Mouse (Mus musculus) embryonic facial prominence, embryonic 13.5 days (tissue): ENCODE measurements around the gene Ccdc28b. TPM values are rescaled to one million over a fixed set of nuclear protein-coding genes. Genes with fewer than 3 reads are reported as not detected.

Source experiments
- ATAC-seq: fragments of 200-750 bp; cut with Nextera tagmentation; 2 replicates; pipeline ENCODE4 v1.8.0; 2017; ENCODE audit warnings: low read depth; ENCODE audit not compliant: insufficient number of reproducible peaks, insufficient read depth, low FRiP score, low TSS enrichment
- H3K27ac ChIP-seq: fragments of 300-500 bp; sonication (generic); 2 replicates; pipeline ENCODE4 v1.5.1; 2015; ENCODE audit warnings: moderate library complexity, mild to moderate bottlenecking, inconsistent platforms
- H3K27me3 ChIP-seq: fragments of 300-500 bp; sonication (generic); 2 replicates; pipeline ENCODE4 v1.6.1; 2015; ENCODE audit warnings: mild to moderate bottlenecking, inconsistent platforms
- H3K36me3 ChIP-seq: fragments of 300-500 bp; sonication (generic); 2 replicates; pipeline ENCODE4 v1.6.1; 2015; ENCODE audit warnings: mild to moderate bottlenecking, inconsistent platforms
- H3K4me1 ChIP-seq: fragments of 300-500 bp; sonication (generic); 2 replicates; pipeline ENCODE4 v1.6.1; 2015; ENCODE audit warnings: inconsistent platforms
- H3K4me2 ChIP-seq: fragments of 300-500 bp; sonication (generic); 2 replicates; pipeline ENCODE4 v1.6.1; 2015; ENCODE audit warnings: moderate library complexity, mild to moderate bottlenecking, inconsistent platforms
- H3K4me3 ChIP-seq: fragments of 300-500 bp; sonication (generic); 2 replicates; pipeline ENCODE4 v1.5.1; 2015; ENCODE audit warnings: mild to moderate bottlenecking, inconsistent platforms
- H3K9ac ChIP-seq: fragments of 300-500 bp; sonication (generic); 2 replicates; pipeline ENCODE4 v1.6.1; 2015; ENCODE audit warnings: mild to moderate bottlenecking, inconsistent platforms
- H3K9me3 ChIP-seq: fragments of 300-500 bp; sonication (generic); 2 replicates; pipeline ENCODE4 v1.6.1; 2016; ENCODE audit warnings: inconsistent platforms
- WGBS: fragments of 180-500 bp; shearing (Covaris S2); methylation state at CpG from one replicate; pipeline ENCODE4 v1.1.7; 2015; ENCODE audit warnings: mixed read lengths; 5-methylcytosine and 5-hydroxymethylcytosine counted together
- polyA plus RNA-seq: library from polyadenylated mRNA; unstranded; fragments of >200 nt; fragmentation: Nextera tagmentation; extraction: Ambion mirVana; gene quantifications from 2 replicates; pipeline ENCODE4 v1.2.1, GENCODE M21; 2015

Gene Ccdc28b
- polyA plus RNA-seq, 1 experiment from 2014 or later = 69.7 TPM

DNA sequence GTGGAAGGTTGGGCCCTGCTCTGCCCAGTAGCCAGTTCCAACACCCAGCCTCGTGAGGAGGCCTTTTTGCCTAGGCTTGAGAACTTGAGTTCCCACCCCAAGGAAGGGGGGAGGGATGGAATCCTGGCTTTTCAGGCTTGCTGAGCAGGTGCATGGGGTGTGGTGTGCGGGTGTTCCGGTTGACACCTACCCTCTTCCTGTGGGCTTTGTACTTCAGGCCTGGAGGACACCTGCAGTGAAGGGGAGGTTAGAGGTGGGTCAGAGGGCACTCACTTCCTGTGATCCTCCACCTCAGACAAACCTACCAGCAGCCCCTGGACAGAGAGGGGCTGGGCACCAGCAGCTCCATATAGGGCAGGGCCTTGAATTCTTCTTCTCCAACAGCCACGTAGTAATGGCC is 13.7 kb downstream of the Ccdc28b start:
- H3K27ac ChIP-seq = no peak overlapping the region
- H3K9me3 ChIP-seq = no peaks in the 10 kb centered on the region
- 0 out of 2 replicates have a peak, but pooled peaks cover 2% of the 10 kb centered on the region for H3K4me1 ChIP-seq
- H3K27me3 ChIP-seq = no peaks in the 10 kb centered on the region
- peak; percentile 22; the same call in 1 of the 2 replicates for ATAC-seq
- H3K36me3 ChIP-seq = peaks cover 40% of the 10 kb centered on the region
- H3K4me2 ChIP-seq = no peak overlapping the region
- no peak overlapping the region for H3K9ac ChIP-seq
- H3K4me3 ChIP-seq = no peak overlapping the region
- WGBS = 79% methylated on average over 4 of the region's 4 CpGs

DNA sequence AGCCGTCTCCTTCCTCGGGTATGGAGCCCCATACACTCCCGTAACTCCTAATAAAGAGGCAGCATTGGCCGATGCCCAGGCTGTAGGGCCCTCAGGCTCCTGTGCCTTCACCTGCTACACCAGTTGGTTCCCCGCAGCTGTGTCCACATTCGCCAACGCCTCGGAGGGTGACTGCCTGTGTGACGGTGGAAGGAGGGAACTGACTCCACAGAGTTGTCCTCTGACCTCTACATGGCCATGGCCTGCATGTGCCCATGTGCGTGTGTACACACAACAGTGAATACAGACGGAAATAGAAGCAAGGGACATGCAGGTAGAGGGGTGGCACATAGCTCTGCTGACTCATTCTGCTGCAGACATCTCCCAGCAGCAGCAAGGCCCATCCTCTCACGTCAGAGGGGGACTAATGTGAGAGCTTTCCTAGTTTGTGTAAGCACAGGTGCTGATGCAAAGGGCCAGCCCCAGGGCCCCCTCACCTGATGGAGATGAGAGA is 14.6 kb downstream of the Ccdc28b start:
- ATAC-seq = no peak
- Histone ChIP-seq H3K4me2 (no peak overlapping the region), H3K9ac (no peak overlapping the region), H3K4me1 (0 out of 2 replicates have a peak, but pooled peaks cover 2% of the 10 kb centered on the region), H3K9me3 (no peaks in the 10 kb centered on the region), H3K27ac (no peak overlapping the region; the same call in 1 of the 2 replicates), H3K36me3 (peaks cover 48% of the 10 kb centered on the region), H3K4me3 (no peak overlapping the region), H3K27me3 (no peaks in the 10 kb centered on the region)
- 79% methylated on average over 12 of the region's 12 CpGs for WGBS

DNA sequence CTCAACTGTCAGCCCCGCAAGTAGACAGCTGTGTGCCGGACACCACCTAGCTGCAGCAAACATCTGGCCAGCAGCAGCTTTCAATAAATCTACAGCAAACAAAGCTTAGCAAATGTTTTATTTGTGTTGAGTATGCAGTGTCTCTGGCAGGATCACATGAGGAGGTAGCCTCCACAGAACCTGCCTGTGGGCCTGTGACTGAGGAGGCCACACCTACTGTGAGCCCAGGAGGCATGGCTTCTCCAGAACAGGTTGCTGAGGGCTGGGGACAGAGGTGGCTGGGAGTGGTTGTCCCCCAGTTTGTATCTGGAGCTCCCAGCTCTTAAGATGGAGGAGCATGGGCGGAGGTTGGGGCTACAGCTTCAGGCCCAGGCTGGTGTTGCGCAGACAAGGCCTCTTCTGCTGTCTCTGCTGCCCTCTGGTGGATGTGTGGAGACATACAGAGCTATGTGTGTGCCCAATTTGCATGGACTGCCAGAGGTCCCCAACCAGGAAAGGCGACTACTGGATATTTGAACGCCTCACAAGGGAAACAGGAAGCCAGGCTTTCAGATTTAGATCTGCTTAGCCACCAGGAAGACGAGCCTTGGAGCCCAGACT is 15.2 kb downstream of the Ccdc28b start:
- Histone ChIP-seq H3K36me3 (peaks cover 55% of the 10 kb centered on the region), H3K4me1 (0 out of 2 replicates have a peak, but pooled peaks cover 2% of the 10 kb centered on the region), H3K9me3 (no peaks in the 10 kb centered on the region), H3K27ac (0 out of 2 replicates have a peak overlapping the region, but pooled peaks have one; percentile 23), H3K9ac (peak overlapping the region; percentile 32; the same call in 1 of the 2 replicates), H3K27me3 (no peaks in the 10 kb centered on the region), H3K4me3 (no peak overlapping the region), H3K4me2 (no peak overlapping the region)
- WGBS = 35% methylated on average over 7 of the region's 7 CpGs
- peak; percentile 79 for ATAC-seq

DNA sequence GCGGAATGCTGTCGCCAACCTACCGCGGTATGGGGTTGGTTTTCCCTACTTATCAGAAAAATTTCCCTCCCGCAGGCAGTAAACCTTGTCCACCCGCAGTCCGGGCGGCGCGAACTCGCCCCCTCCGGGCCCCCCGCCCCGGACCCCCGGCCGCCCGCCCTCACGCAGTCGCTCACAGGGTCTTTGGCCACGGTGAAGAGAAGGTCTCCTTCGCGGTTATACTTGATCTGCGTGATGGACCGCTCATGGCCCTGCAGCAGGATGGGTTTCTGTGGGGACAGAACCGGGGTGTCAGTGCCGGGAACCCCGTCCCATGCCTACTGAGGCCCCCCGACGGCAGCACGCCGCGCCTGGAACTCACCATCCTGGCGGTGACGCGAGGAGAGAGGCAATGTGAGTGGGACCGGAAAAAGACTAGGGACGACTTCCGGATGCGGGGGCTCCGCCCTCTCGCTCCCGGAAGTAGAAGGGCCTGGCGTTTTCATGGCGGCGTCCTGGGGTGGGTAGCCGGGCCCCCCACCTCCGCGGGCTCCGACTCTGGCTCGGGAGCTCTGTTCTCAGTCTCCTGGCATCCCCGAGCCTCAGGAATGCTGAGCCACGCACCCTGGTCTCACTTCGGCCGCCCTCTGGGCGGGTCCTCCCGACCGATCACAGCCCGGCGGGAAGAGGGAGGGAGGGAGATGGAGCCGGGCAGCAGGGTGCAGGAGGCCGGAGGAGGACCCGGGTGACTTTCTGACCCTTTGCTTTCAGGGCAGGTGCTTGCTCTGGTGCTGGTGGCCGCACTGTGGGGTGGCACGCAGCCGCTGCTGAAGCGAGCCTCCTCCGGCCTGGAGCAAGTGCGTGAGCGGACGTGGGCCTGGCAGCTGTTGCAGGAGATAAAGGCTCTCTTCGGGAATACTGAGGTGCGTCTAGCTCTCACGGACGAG is 23.3 kb downstream of the Ccdc28b start, which contains the start of the genes Eif3i and Tmem234:
Gene Eif3i (minus strand): TSS at position 416 of the 926 bp plus-strand sequence.
Gene Tmem234 (plus strand): TSS at position 436 of the 926 bp plus-strand sequence.
- H3K9ac ChIP-seq = peak within 1 kb of the TSS; percentile 93
- H3K27me3 ChIP-seq = no peaks in the 10 kb centered on the region
- WGBS = under 1% methylated on average over 74 of the region's 74 CpGs
- H3K36me3 ChIP-seq = peaks cover 58% of the 10 kb centered on the region
- H3K27ac ChIP-seq = peak within 1 kb of the TSS; percentile 83
- peak within 1 kb of the TSS; percentile 76 for H3K4me2 ChIP-seq
- H3K4me3 ChIP-seq = peak within 1 kb of the TSS; percentile 95
- ATAC-seq = peak; percentile 85
- peaks cover 26% of the 10 kb centered on the region for H3K4me1 ChIP-seq
- no peaks in the 10 kb centered on the region for H3K9me3 ChIP-seq

DNA sequence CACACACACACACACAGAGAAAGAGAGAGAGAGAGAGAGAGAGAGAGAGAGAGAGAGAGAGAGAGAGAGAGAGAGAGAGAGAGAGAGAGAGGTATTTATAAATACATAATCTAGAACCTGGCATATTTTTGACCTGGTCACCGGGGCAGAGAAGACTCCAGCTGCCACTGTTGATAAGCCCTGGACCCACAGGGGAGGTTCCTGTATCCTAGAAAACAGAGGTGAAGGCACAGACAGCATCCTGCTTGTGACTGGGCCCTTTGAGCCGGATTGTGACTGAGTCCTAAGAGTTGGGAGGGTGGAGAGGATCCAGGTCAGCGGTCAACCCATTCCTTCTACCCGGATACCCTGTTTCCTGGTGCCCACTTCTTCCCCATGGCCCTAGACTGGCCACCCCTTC is 34.9 kb downstream of the Ccdc28b start:
- H3K4me3 ChIP-seq = no peak overlapping the region
- WGBS = 90% methylated on average over 4 of the region's 4 CpGs
- H3K27me3 ChIP-seq = no peaks in the 10 kb centered on the region
- peaks cover 8% of the 10 kb centered on the region for H3K4me1 ChIP-seq
- H3K27ac ChIP-seq = no peak overlapping the region
- H3K9me3 ChIP-seq = no peaks in the 10 kb centered on the region
- peaks cover 38% of the 10 kb centered on the region for H3K36me3 ChIP-seq
- H3K4me2 ChIP-seq = no peak overlapping the region
- no peak for ATAC-seq
- H3K9ac ChIP-seq = no peak overlapping the region

DNA sequence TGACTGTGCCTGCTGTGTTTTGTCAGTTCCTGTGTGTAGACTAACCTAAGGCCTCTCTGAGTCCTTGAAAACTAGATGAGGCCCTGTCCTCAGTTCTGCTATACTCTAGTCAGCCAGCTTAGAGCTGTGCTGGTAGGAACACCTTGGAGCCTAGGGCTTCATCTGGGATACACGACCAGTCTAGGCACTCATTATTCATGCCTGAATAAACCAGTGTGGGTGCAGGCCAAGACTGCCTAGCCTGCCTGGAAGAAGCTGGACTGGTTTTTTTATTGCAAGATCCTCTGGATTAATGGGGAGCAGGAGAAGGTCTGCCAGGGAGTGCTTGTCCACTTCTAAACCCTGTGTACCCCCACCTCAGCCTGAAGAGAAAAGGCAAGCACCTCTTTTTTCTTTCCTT is 36.8 kb downstream of the Ccdc28b start:
- Histone ChIP-seq H3K36me3 (peaks cover 20% of the 10 kb centered on the region), H3K4me1 (peaks cover 8% of the 10 kb centered on the region), H3K9me3 (no peaks in the 10 kb centered on the region), H3K4me2 (no peak overlapping the region), H3K9ac (no peak overlapping the region), H3K27ac (no peak overlapping the region), H3K27me3 (no peaks in the 10 kb centered on the region), H3K4me3 (no peak overlapping the region)
- 46% methylated on average over 1 of the region's 1 CpGs for WGBS
- no peak for ATAC-seq

DNA sequence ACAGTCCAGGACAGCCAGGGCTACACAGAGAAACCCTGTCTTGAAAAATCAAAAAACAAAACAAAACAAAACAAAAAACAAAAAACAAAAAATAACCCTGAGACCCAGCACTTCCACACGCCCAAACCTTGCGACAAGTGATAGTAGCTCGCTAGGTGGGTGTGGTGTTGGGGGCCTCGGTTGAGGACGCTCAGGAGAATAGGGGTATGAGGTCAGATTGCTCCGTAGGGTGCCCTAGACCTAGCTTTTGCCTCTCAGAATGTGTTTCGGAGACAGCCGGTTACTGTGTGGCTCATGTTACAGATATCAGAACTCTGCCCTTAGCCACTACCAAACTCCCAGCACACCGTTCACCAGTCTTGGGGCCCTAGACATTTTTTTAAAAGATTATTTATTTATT is 38.0 kb downstream of the Ccdc28b start:
- H3K9ac ChIP-seq = no peak overlapping the region
- ATAC-seq = no peak
- no peaks in the 10 kb centered on the region for H3K27me3 ChIP-seq
- WGBS = 68% methylated on average over 9 of the region's 9 CpGs
- no peak overlapping the region for H3K27ac ChIP-seq
- no peak overlapping the region for H3K4me3 ChIP-seq
- H3K4me1 ChIP-seq = peaks cover 8% of the 10 kb centered on the region
- no peaks in the 10 kb centered on the region for H3K9me3 ChIP-seq
- H3K4me2 ChIP-seq = peak overlapping the region; percentile 76
- H3K36me3 ChIP-seq = peaks cover 9% of the 10 kb centered on the region

DNA sequence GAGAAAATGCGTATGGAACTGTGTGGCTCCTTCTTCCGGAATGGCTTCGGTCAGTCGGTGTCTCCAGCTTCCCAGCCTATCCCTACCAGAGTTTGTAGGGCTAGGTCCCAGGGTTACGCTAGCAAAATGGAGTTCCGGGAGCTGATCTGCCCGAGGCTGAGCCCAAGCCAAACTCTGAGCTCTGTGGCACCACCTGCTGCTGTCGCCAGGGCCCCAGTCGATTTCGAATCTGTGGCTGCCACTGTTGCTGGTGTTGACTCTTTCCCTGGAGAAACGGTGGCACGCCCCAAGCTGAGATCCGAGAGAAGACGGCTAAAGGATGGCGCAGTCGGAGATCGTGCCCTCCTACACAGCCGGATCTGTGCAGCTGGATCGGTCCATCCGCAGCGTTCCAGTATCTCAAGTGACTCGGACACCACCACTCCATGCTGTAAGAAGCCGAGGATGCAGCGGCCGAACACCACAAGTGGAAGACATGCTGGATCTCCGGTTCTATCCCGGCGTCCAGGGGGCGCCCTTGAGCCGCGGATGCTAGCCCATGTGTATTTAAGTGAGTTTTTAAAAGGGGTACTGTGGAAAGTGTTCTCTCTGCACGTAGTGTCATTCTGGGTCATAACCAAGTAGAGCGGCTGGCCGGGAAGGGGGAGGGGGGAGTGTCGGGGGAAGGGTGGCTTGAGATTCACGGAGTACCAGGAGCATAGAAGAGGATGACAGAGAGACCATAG is 38.7 kb downstream of the Ccdc28b start:
- H3K27me3 ChIP-seq = no peaks in the 10 kb centered on the region
- H3K4me1 ChIP-seq = peaks cover 8% of the 10 kb centered on the region
- peaks cover 1% of the 10 kb centered on the region; the same call in 1 of the 2 replicates for H3K36me3 ChIP-seq
- H3K4me2 ChIP-seq = peak overlapping the region; percentile 76
- no peak overlapping the region; the same call in 1 of the 2 replicates for H3K27ac ChIP-seq
- peak overlapping the region; percentile 69 for H3K9ac ChIP-seq
- no peaks in the 10 kb centered on the region for H3K9me3 ChIP-seq
- peak overlapping the region; percentile 51 for H3K4me3 ChIP-seq
- 1% methylated on average over 36 of the region's 36 CpGs for WGBS
- ATAC-seq = peak; percentile 54; the same call in 1 of the 2 replicates

DNA sequence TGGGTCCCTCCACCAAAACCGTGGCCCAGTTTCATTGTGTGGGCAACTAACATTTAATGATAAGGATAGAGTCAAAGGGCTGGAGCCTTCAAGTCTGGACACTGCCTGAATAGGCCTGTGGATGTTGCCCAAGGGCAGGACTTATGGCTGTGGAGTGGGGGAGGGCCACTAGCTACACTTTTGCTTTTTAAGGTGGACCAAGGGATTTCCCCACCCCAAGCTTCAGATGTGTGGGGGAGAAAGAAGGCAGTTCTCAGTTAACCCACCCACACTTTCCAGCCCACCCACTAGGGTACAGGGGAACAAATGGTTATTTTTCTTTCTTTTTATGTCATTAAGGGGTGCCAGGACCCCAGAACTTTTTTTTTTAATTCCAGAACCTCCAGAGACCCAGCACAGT is 39.4 kb downstream of the Ccdc28b start:
- Histone ChIP-seq H3K4me3 (peak overlapping the region; percentile 51), H3K36me3 (no peaks in the 10 kb centered on the region), H3K9me3 (no peaks in the 10 kb centered on the region), H3K27me3 (no peaks in the 10 kb centered on the region), H3K9ac (peak overlapping the region; percentile 69), H3K27ac (no peak overlapping the region; the same call in 1 of the 2 replicates), H3K4me1 (peaks cover 8% of the 10 kb centered on the region), H3K4me2 (peak overlapping the region; percentile 76)
- 55% methylated on average over 1 of the region's 1 CpGs for WGBS
- ATAC-seq = no peak

DNA sequence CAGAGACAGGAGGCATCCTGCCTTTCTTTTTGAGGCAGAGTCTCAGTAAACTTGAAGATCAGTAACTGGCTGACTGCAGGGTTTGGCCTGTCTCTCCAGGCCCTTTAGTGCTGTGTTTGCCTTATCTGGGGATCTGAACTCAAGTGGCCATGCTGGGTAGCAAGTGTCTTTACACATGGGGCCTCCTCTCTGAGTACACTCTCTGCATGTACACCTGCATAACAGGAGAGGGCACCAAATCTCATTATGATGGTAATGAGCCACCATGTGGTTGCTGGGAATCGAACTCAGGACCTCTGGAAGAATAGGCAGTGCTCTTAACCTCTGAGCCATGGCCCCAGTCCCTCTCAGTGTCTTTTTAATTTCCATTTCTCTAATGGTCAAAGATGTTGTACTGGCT is 41.5 kb downstream of the Ccdc28b start:
- 84% methylated on average over 1 of the region's 1 CpGs for WGBS
- no peak overlapping the region for H3K9ac ChIP-seq
- no peaks in the 10 kb centered on the region for H3K27me3 ChIP-seq
- H3K36me3 ChIP-seq = no peaks in the 10 kb centered on the region
- no peak for ATAC-seq
- H3K4me3 ChIP-seq = no peak overlapping the region
- no peak overlapping the region for H3K27ac ChIP-seq
- no peaks in the 10 kb centered on the region for H3K9me3 ChIP-seq
- peaks cover 8% of the 10 kb centered on the region for H3K4me1 ChIP-seq
- H3K4me2 ChIP-seq = no peak overlapping the region

DNA sequence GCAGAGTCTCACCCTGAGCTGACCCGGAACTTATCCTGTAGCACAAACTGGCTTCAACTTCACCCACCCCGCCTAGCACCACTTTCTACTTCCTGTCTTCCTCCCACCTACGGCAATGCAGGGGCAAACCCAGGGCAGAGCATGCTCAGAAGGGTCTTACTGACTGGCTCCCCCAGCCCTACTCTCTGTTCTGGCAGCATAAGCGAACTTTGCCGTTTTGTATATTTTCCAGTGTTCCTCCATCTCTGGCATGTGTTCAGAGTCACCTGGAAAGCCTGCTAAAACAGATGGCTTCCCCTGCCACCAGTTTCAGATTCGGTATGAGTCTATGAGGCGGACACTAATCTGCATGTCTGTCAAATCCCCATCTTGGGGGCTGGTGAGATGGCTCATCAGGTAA is 43.4 kb downstream of the Ccdc28b start:
- WGBS = 58% methylated on average over 7 of the region's 7 CpGs
- Histone ChIP-seq H3K27ac (no peak overlapping the region), H3K9me3 (no peaks in the 10 kb centered on the region), H3K4me3 (no peak overlapping the region), H3K4me2 (no peak overlapping the region), H3K4me1 (peaks cover 12% of the 10 kb centered on the region), H3K27me3 (no peaks in the 10 kb centered on the region; the same call in 1 of the 2 replicates), H3K36me3 (no peaks in the 10 kb centered on the region), H3K9ac (no peak overlapping the region)
- no peak for ATAC-seq
